Mouse (Mus musculus): ENCODE results near the gene Mrpl23. TPM values are rescaled to one million over a fixed set of nuclear protein-coding genes. Genes with fewer than 3 reads are reported as not detected.

Mrpl23 gene
- polyA plus RNA-seq, 1 experiment from 2014 or later, result 14.2 TPM

MicroRNAs within 50 kb of the gene (microRNA counts, 519-probe panel; counts per million panel counts)
- 2,239 counts per million, percentile 39 among the panel's probes with 10 or more counts for microRNA mmu-miR-675-3p
- 2,199 counts per million, percentile 35 among the panel's probes with 10 or more counts for microRNA mmu-miR-675-5p

Small RNA genes within 50 kb of the gene (microRNA-seq; reads per million reads assigned to microRNA genes)
- gene Mir675, result 116 reads per million, percentile 53 among the genes with 10 or more reads in this experiment

Other genes starting within 250 kb of the Mrpl23 start
- not detected in 2 replicates for gene Krtap5-1, start 235.6 kb upstream of the Mrpl23 start, polyA plus RNA-seq (2015; fragmentation: Nextera tagmentation; extraction: Ambion mirVana)
- 0.18 TPM in 1 of 2 replicates, not detected in the other for gene Krtap5-4, start 229.1 kb upstream of the Mrpl23 start, polyA plus RNA-seq (2015; fragmentation: Nextera tagmentation; extraction: Ambion mirVana)
- 4.8 and 4.9 TPM in 2 replicates for gene Ifitm10, start 158.9 kb upstream of the Mrpl23 start, polyA plus RNA-seq (2015; fragmentation: Nextera tagmentation; extraction: Ambion mirVana)
- gene Gm49369, start 150.0 kb upstream of the Mrpl23 start, polyA plus RNA-seq (2015; fragmentation: Nextera tagmentation; extraction: Ambion mirVana), result not detected in 2 replicates
- 470 and 482 TPM in 2 replicates for gene Ctsd, start 144.6 kb upstream of the Mrpl23 start, polyA plus RNA-seq (2015; fragmentation: Nextera tagmentation; extraction: Ambion mirVana)
- 0.17 and 0.32 TPM in 2 replicates for gene Syt8, start 97.8 kb upstream of the Mrpl23 start, polyA plus RNA-seq (2015; fragmentation: Nextera tagmentation; extraction: Ambion mirVana)
- 14.1 and 27.0 TPM in 2 replicates for gene Tnni2, start 90.9 kb upstream of the Mrpl23 start, polyA plus RNA-seq (2015; fragmentation: Nextera tagmentation; extraction: Ambion mirVana)
- 73.5 and 83.5 TPM in 2 replicates for gene Lsp1, start 71.9 kb upstream of the Mrpl23 start, polyA plus RNA-seq (2015; fragmentation: Nextera tagmentation; extraction: Ambion mirVana)
- gene Tnnt3, start 33.9 kb upstream of the Mrpl23 start, polyA plus RNA-seq (2015; fragmentation: Nextera tagmentation; extraction: Ambion mirVana), result 5.3 and 17.1 TPM in 2 replicates
- 914 and 1,144 TPM in 2 replicates for gene Igf2, start 134.1 kb downstream of the Mrpl23 start, polyA plus RNA-seq (2015; fragmentation: Nextera tagmentation; extraction: Ambion mirVana)
- 0.32 TPM in 1 of 2 replicates, not detected in the other for gene Gm49394, start 137.3 kb downstream of the Mrpl23 start, polyA plus RNA-seq (2015; fragmentation: Nextera tagmentation; extraction: Ambion mirVana)
- gene Ins2, start 210.7 kb downstream of the Mrpl23 start, polyA plus RNA-seq (2015; fragmentation: Nextera tagmentation; extraction: Ambion mirVana), result 0.75 and 1.1 TPM in 2 replicates

Measured in heart, embryonic 16.5 days (tissue).